In genomic region chr4:135437924-135438323, GRCm38 (mm10) we compare ENCODE assay signal across 32 mouse cellular contexts. TPM values are rescaled to one million over a fixed set of nuclear protein-coding genes. Genes with fewer than 3 reads are reported as not detected.
A peak's percentile ranks its signal among the peaks of the same experiment; 100 is the strongest.
DNase-seq lines count a peak whose midpoint lies in the region; ATAC-seq and TF ChIP-seq lines count a peak whose summit lies in the region.
"Had no signal": no experiment of that assay in that cellular context is flagged by ENCODE, and none has a peak within 500 bp of the region (broad histone marks: within the 10 kb centered on the region; RNA-seq: fewer than 3 reads in every experiment).

No protein-coding gene starts in this region.

- TF ChIP-seq POLR2A in CH12.LX (IDR thresholded peaks at IDR 0.05; ENCODE audit: low read depth, low read length) = no peak
- TF ChIP-seq POLR2A in small intestine, adult 2 months (IDR thresholded peaks at IDR 0.05; ENCODE audit: low read depth, low read length) = no peak

- in situ Hi-C loops in CH12.LX (cut with MboI; ENCODE audit: low pct_ligation_motif_present, low pct_unique_long_range_greater_than_20kb, low sequenced_read_pairs) = no loop called here

- no peaks in the 10 kb centered on the region for H3K36me3 ChIP-seq in intestine, embryonic 16.5 days (ENCODE audit: control insufficient read depth, insufficient read depth, low read length)
- no peaks in the 10 kb centered on the region for H3K36me3 ChIP-seq in intestine, postnatal 0 days (ENCODE audit: control insufficient read depth, insufficient read depth)
- no peaks in the 10 kb centered on the region for H3K36me3 ChIP-seq in CH12.LX (replicated peaks in 1 of 2; ENCODE audit: control insufficient read depth in 1 of 2, insufficient read depth in 1 of 2, low read length in 1 of 2)
- no peaks in the 10 kb centered on the region for H3K36me3 ChIP-seq in small intestine, adult 2 months (ENCODE audit: control insufficient read depth, insufficient read depth, low read length)
- H3K36me3 ChIP-seq: embryonic facial prominence, embryonic 13.5 days; heart, embryonic 13.5 days; kidney, embryonic 15.5 days; liver, embryonic 15.5 days; lung, embryonic 15.5 days; midbrain, embryonic 10.5 days; midbrain, embryonic 15.5 days had no signal

- H3K4me3 ChIP-seq in intestine, embryonic 16.5 days (ENCODE audit: low read length) = no peak overlapping the region
- no peak overlapping the region for H3K4me3 ChIP-seq in intestine, postnatal 0 days (ENCODE audit: low read depth, low read length)
- no peak overlapping the region for H3K4me3 ChIP-seq in CH12.LX (replicated peaks in 1 of 3; ENCODE audit: low read depth in 2 of 3, low read length in 2 of 3, poor library complexity in 1 of 3)
- no peak overlapping the region for H3K4me3 ChIP-seq in small intestine, adult 2 months (ENCODE audit: low read depth, low read length)
- no peak overlapping the region for H3K4me3 ChIP-seq in left cerebral cortex, adult 2 months
- H3K4me3 ChIP-seq: embryonic facial prominence, embryonic 13.5 days; heart, embryonic 13.5 days; kidney, embryonic 15.5 days; liver, embryonic 15.5 days; lung, embryonic 15.5 days; midbrain, embryonic 10.5 days; midbrain, embryonic 15.5 days had no signal

- no peaks in the 10 kb centered on the region for H3K79me2 ChIP-seq in CH12.LX (replicated peaks; ENCODE audit: control insufficient read depth, extremely low read depth, insufficient read depth, poor library complexity, severe bottlenecking)

- intact Hi-C loops in left cerebral cortex, adult 2 months (cut with DNase I) = no loop called here

- DNase-seq in 416B (ENCODE audit: low read depth) = peak; percentile 65
- peak; percentile 32 for DNase-seq in CH12.LX (ENCODE audit: extremely low read depth)
- DNase-seq in testis, postnatal 10 days (ENCODE audit: low spot score) = no peak
- no peak for DNase-seq in left cerebral cortex, adult 2 months (ENCODE audit: extremely low spot score in 1 of 2, low spot score in 2 of 2)
- DNase-seq: adrenal gland, adult 2 months; adrenal gland, postnatal 36 days; cerebellum, adult 8-10 months; cerebellum, postnatal 25 days; heart, postnatal 10 days; kidney, adult 18-20 months; kidney, postnatal 25 days; left cerebral cortex, postnatal 4 days; right cerebral cortex, postnatal 25 days; thymus, adult 2 months had no signal

- no peak for TF ChIP-seq EP300 in CH12.LX (IDR thresholded peaks at IDR 0.05; ENCODE audit: low read length)

- ATAC-seq in intestine, embryonic 16.5 days = no peak
- ATAC-seq in intestine, postnatal 0 days = no peak
- ATAC-seq: activated CD4-positive, CD25-positive, alpha-beta regulatory T cell, adult 4 months; forebrain, embryonic 16.5 days; midbrain, embryonic 15.5 days had no signal

- no peak for TF ChIP-seq RAD21 in CH12.LX (IDR thresholded peaks at IDR 0.05; ENCODE audit: low read depth, low read length)

- no peak for TF ChIP-seq CTCF in intestine, postnatal 0 days (IDR thresholded peaks at IDR 0.05; ENCODE audit: low read depth)
- TF ChIP-seq CTCF in CH12.LX (conservative IDR thresholded peaks at IDR 0.05 in 1 of 2, IDR thresholded peaks at IDR 0.05 in 1 of 2; ENCODE audit: low read depth in 2 of 2, low read length in 2 of 2) = no peak
- TF ChIP-seq CTCF in small intestine, adult 2 months (IDR thresholded peaks at IDR 0.05; ENCODE audit: extremely low read depth, insufficient read length, insufficient replicate concordance, low read depth, low read length) = no peak
- TF ChIP-seq CTCF in left cerebral cortex, adult 2 months (IDR thresholded peaks at IDR 0.05) = no peak

- H3K27ac ChIP-seq in intestine, embryonic 16.5 days (ENCODE audit: low read length) = peak overlapping the region; percentile 56; the same call in 1 of the 2 replicates
- H3K27ac ChIP-seq in intestine, postnatal 0 days (ENCODE audit: low read depth, low read length) = no peak overlapping the region
- H3K27ac ChIP-seq in CH12.LX (ENCODE audit: insufficient read depth, low read depth) = no peak overlapping the region
- H3K27ac ChIP-seq in small intestine, adult 2 months (ENCODE audit: insufficient read depth, low read depth, low read length) = peak overlapping the region; percentile 35; the same call in 1 of the 2 replicates
- H3K27ac ChIP-seq in left cerebral cortex, adult 2 months = no peak overlapping the region
- H3K27ac ChIP-seq: embryonic facial prominence, embryonic 13.5 days; heart, embryonic 13.5 days; hindbrain, embryonic 14.5 days; kidney, embryonic 15.5 days; liver, embryonic 15.5 days; lung, embryonic 15.5 days; midbrain, embryonic 10.5 days; midbrain, embryonic 15.5 days had no signal

- H3K27me3 ChIP-seq in intestine, embryonic 16.5 days (replicated peaks; ENCODE audit: control insufficient read depth, insufficient read depth, low read length) = no peaks in the 10 kb centered on the region
- no peaks in the 10 kb centered on the region for H3K27me3 ChIP-seq in intestine, postnatal 0 days (replicated peaks; ENCODE audit: control insufficient read depth, insufficient read depth, low read length)
- H3K27me3 ChIP-seq in CH12.LX (replicated peaks) = peaks cover 3% of the 10 kb centered on the region
- H3K27me3 ChIP-seq in small intestine, adult 2 months (ENCODE audit: control insufficient read depth, insufficient read depth, low read length) = no peaks in the 10 kb centered on the region; the same call in none of the 2 replicates
- H3K27me3 ChIP-seq: embryonic facial prominence, embryonic 13.5 days; heart, embryonic 13.5 days; kidney, embryonic 15.5 days; liver, embryonic 15.5 days; lung, embryonic 15.5 days; midbrain, embryonic 15.5 days had no signal

- no peak overlapping the region for H3K9ac ChIP-seq in intestine, embryonic 16.5 days (ENCODE audit: low read depth, low read length)
- no peak overlapping the region for H3K9ac ChIP-seq in intestine, postnatal 0 days (ENCODE audit: low read depth, low read length)
- H3K9ac ChIP-seq in CH12.LX (ENCODE audit: insufficient read depth, low read depth) = no peak overlapping the region
- H3K9ac ChIP-seq: embryonic facial prominence, embryonic 13.5 days; heart, embryonic 13.5 days; hindbrain, embryonic 14.5 days; kidney, embryonic 15.5 days; liver, embryonic 15.5 days; lung, embryonic 15.5 days; midbrain, embryonic 15.5 days had no signal

- dilution Hi-C loops in CH12.LX (cut with MboI; ENCODE audit: extremely low pct_ligation_motif_present, extremely low pct_unique_long_range_greater_than_20kb, low sequenced_read_pairs) = no loop called here

- no peak overlapping the region for H3K4me2 ChIP-seq in intestine, embryonic 16.5 days (ENCODE audit: low read depth, low read length)
- H3K4me2 ChIP-seq in intestine, postnatal 0 days (replicated peaks; ENCODE audit: low read depth) = no peak overlapping the region
- H3K4me2 ChIP-seq in CH12.LX (ENCODE audit: insufficient read depth, low read depth, poor library complexity, severe bottlenecking) = no peak overlapping the region
- H3K4me2 ChIP-seq: embryonic facial prominence, embryonic 13.5 days; heart, embryonic 13.5 days; hindbrain, embryonic 14.5 days; kidney, embryonic 15.5 days; liver, embryonic 15.5 days; lung, embryonic 15.5 days; midbrain, embryonic 15.5 days had no signal

- no peaks in the 10 kb centered on the region for H3K9me3 ChIP-seq in intestine, embryonic 16.5 days (ENCODE audit: control insufficient read depth, low read length)
- H3K9me3 ChIP-seq in intestine, postnatal 0 days (ENCODE audit: control insufficient read depth) = no peaks in the 10 kb centered on the region
- no peaks in the 10 kb centered on the region for H3K9me3 ChIP-seq in CH12.LX (replicated peaks; ENCODE audit: low read length)
- H3K9me3 ChIP-seq: embryonic facial prominence, embryonic 13.5 days; heart, embryonic 13.5 days; kidney, embryonic 15.5 days; liver, embryonic 15.5 days; lung, embryonic 15.5 days; midbrain, embryonic 10.5 days; midbrain, embryonic 15.5 days had no signal

- peaks cover 19% of the 10 kb centered on the region for H3K4me1 ChIP-seq in intestine, embryonic 16.5 days (ENCODE audit: control insufficient read depth, insufficient read depth, low read length)
- H3K4me1 ChIP-seq in intestine, postnatal 0 days (replicated peaks; ENCODE audit: control insufficient read depth, insufficient read depth, low read length) = 0 out of 2 replicates have a peak, but pooled peaks cover 3% of the 10 kb centered on the region
- H3K4me1 ChIP-seq in CH12.LX (ENCODE audit: control insufficient read depth in 1 of 2, insufficient read depth in 2 of 2) = peaks cover 0 to 35% of the 10 kb centered on the region in 2 experiments; a peak in 2 of 4 replicates
- H3K4me1 ChIP-seq in small intestine, adult 2 months (ENCODE audit: control insufficient read depth, insufficient read depth, insufficient read length, low read length) = peaks cover 14% of the 10 kb centered on the region; the same call in 1 of the 2 replicates

RNA-seq across cellular contexts. Expression of gene Rcan3, which starts 4.3 kb away (rescaled TPM):
- polyA plus RNA-seq in intestine, embryonic 16.5 days (2015; fragmentation: Nextera tagmentation; extraction: Ambion mirVana) = 14.1 and 14.5 TPM in 2 replicates
- polyA plus RNA-seq in intestine, postnatal 0 days (2015; fragmentation: Nextera tagmentation; extraction: Ambion mirVana) = 18.4 and 19.7 TPM in 2 replicates
- total RNA-seq in CH12.LX (2012; rRNA removed) (4.2 and 4.9 TPM in 2 replicates), CH12.LX (2014; rRNA removed) (2.0 and 3.0 TPM in 2 replicates)
- 2.3 and 2.5 TPM in 2 replicates for polyA plus RNA-seq in CH12.LX (2012; ENCODE audit: insufficient read length, low read depth)
- 5.5 and 6.3 TPM in 2 replicates for polyA plus RNA-seq in small intestine, adult 2 months (2012; rRNA removed)
- 10 to 100 TPM; 24.4 to 30.8 TPM for total RNA-seq in left cerebral cortex, adult 2 months (2021)

RNA-seq across cellular contexts. Expression of gene Ncmap, which starts 39.9 kb away (rescaled TPM):
- polyA plus RNA-seq in intestine, embryonic 16.5 days (2015; fragmentation: Nextera tagmentation; extraction: Ambion mirVana) = 6.1 and 7.3 TPM in 2 replicates
- 2.5 and 2.6 TPM in 2 replicates for polyA plus RNA-seq in intestine, postnatal 0 days (2015; fragmentation: Nextera tagmentation; extraction: Ambion mirVana)
- total RNA-seq in CH12.LX (2012; rRNA removed) (not detected in 2 replicates), CH12.LX (2014; rRNA removed) (not detected in 2 replicates)
- polyA plus RNA-seq in CH12.LX (2012; ENCODE audit: insufficient read length, low read depth) = not detected in 2 replicates
- polyA plus RNA-seq in small intestine, adult 2 months (2012; rRNA removed) = 2.2 and 7.2 TPM in 2 replicates
- total RNA-seq in left cerebral cortex, adult 2 months (2021) = 1 to 10 TPM in 1 of 2 experiments, under 1 TPM in 1; 0.65 to 1.6 TPM
- total RNA-seq: adrenal gland, postnatal 36 days; heart, adult 8-10 months; hematopoietic stem cell, adult 5-6 weeks; neutrophil, adult 5-6 weeks had no signal

RNA-seq across cellular contexts. Expression of gene Stpg1, which starts 56.7 kb away (rescaled TPM):
- 0.27 and 0.29 TPM in 2 replicates for polyA plus RNA-seq in intestine, embryonic 16.5 days (2015; fragmentation: Nextera tagmentation; extraction: Ambion mirVana)
- polyA plus RNA-seq in intestine, postnatal 0 days (2015; fragmentation: Nextera tagmentation; extraction: Ambion mirVana) = 0.09 TPM in 1 of 2 replicates, not detected in the other
- not detected in 2 replicates for total RNA-seq in CH12.LX (2012; rRNA removed)
- not detected in 2 replicates for total RNA-seq in CH12.LX (2014; rRNA removed)
- not detected in 2 replicates for polyA plus RNA-seq in CH12.LX (2012; ENCODE audit: insufficient read length, low read depth)
- 0.06 and 0.29 TPM in 2 replicates for polyA plus RNA-seq in small intestine, adult 2 months (2012; rRNA removed)
- 1 to 10 TPM in 1 of 2 experiments, under 1 TPM in 1; 0.57 to 1.7 TPM for total RNA-seq in left cerebral cortex, adult 2 months (2021)
- total RNA-seq: gastrocnemius, adult 8-10 months; gastrocnemius, postnatal 4 days; heart, postnatal 10 days; hematopoietic stem cell, adult 5-6 weeks had no signal
- polyA plus RNA-seq: embryonic facial prominence, embryonic 13.5 days; forebrain, embryonic 16.5 days; liver, embryonic 15.5 days had no signal

RNA-seq across cellular contexts. Expression of gene Nipal3, which starts 56.9 kb away (rescaled TPM):
- polyA plus RNA-seq in intestine, embryonic 16.5 days (2015; fragmentation: Nextera tagmentation; extraction: Ambion mirVana) = 5.2 and 5.6 TPM in 2 replicates
- polyA plus RNA-seq in intestine, postnatal 0 days (2015; fragmentation: Nextera tagmentation; extraction: Ambion mirVana) = 5.7 TPM in 2 replicates
- total RNA-seq in CH12.LX (2012; rRNA removed) (6.4 and 12.0 TPM in 2 replicates), CH12.LX (2014; rRNA removed) (4.0 and 4.5 TPM in 2 replicates)
- 6.0 and 6.4 TPM in 2 replicates for polyA plus RNA-seq in CH12.LX (2012; ENCODE audit: insufficient read length, low read depth)
- polyA plus RNA-seq in small intestine, adult 2 months (2012; rRNA removed) = 16.4 and 32.7 TPM in 2 replicates
- total RNA-seq in left cerebral cortex, adult 2 months (2021) = 10 to 100 TPM; 93.9 to 94.9 TPM

Comparison
In these comparisons a context has a peak if more than half of its experiments do, and no peak if none do; other contexts are left out.
1. H3K27ac ChIP-seq: peak in intestine, embryonic 16.5 days (single experiment) and small intestine, adult 2 months (single experiment); none in intestine, postnatal 0 days (single experiment), CH12.LX (single experiment) and left cerebral cortex, adult 2 months (single experiment).
2. DNase-seq: peak in 416B (single experiment) and CH12.LX (single experiment); none in testis, postnatal 10 days (single experiment) and left cerebral cortex, adult 2 months (0 of 2).